Mouse (Mus musculus) E14TG2a.4 (cell line): ENCODE measurements around the gene Fkbp15.

ENCODE experiments used
- H3K27me3 ChIP-seq: 2 replicates; pipeline ENCODE4 v1.6.1; 2014; ENCODE audit warnings: low read length, control low read depth; ENCODE audit not compliant: insufficient read depth
- H3K36me3 ChIP-seq: 2 replicates; pipeline ENCODE4 v1.6.1; 2014; ENCODE audit warnings: low read length, control low read depth; ENCODE audit not compliant: insufficient read depth
- H3K4me1 ChIP-seq: replicated peaks from 2 replicates; pipeline ENCODE4 v1.6.1; 2014; ENCODE audit warnings: low read depth, low read length, control low read depth
- H3K4me3 ChIP-seq: replicated peaks from 2 replicates; pipeline ENCODE4 v1.5.1; 2014; ENCODE audit warnings: mild to moderate bottlenecking, low read length
- H3K9me3 ChIP-seq: 2 replicates; pipeline ENCODE4 v1.6.1; 2014; ENCODE audit warnings: low read length, control low read depth
- CTCF ChIP-seq: conservative IDR thresholded peaks from 2 replicates; pipeline ENCODE4 v1.5.1; 2014; ENCODE audit warnings: low read length
- NANOG ChIP-seq: IDR thresholded peaks from 2 replicates; pipeline ENCODE4 v1.6.1; 2014; ENCODE audit warnings: borderline replicate concordance, low read length, mixed read lengths
- POU5F1 ChIP-seq: IDR thresholded peaks from 2 replicates; pipeline ENCODE4 v1.6.1; 2014; ENCODE audit warnings: low read length, borderline replicate concordance

Fkbp15 gene

GRCm38 (mm10) chr4:62360088-62360804 lies at the start of gene Fkbp15, which contains the start of gene Slc31a1:
TSS of gene Fkbp15 (minus strand) at chr4:62360548.
TSS of gene Slc31a1 (plus strand) at chr4:62360727.
- Histone ChIP-seq H3K9me3 (no peaks in the 10 kb centered on the region), H3K36me3 (0 out of 2 replicates have a peak, but pooled peaks cover 3% of the 10 kb centered on the region), H3K4me3 (peak within 1 kb of the TSS; percentile 97), H3K27me3 (no peaks in the 10 kb centered on the region), H3K4me1 (peaks cover 35% of the 10 kb centered on the region)
- TF ChIP-seq NANOG (no peak), CTCF (no peak), POU5F1 (no peak)

DNA sequence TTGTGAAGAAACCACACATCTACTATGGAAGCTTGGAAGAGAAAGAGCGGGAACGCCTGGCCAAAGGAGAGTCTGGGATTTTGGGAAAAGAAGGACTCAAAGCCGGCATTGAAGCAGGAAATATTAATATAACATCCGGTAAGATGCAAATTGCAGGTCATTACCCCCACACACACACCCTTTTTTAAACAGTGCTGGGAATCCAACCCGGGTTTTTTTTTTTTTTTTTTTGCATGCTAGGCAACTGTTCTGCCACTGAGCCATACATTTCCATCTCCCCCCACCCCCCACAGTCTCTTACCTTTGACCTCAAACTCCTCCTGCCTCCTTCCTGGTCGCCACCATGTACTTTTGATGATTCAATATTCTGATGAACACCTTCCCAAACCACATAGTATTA lies 49.3 kb upstream of the Fkbp15 start:
- Histone ChIP-seq H3K36me3 (peaks cover 61% of the 10 kb centered on the region), H3K27me3 (no peaks in the 10 kb centered on the region), H3K4me1 (peaks cover 30% of the 10 kb centered on the region), H3K9me3 (peaks cover 16% of the 10 kb centered on the region), H3K4me3 (peak overlapping the region; percentile 97)
- no peak for TF ChIP-seq NANOG

DNA sequence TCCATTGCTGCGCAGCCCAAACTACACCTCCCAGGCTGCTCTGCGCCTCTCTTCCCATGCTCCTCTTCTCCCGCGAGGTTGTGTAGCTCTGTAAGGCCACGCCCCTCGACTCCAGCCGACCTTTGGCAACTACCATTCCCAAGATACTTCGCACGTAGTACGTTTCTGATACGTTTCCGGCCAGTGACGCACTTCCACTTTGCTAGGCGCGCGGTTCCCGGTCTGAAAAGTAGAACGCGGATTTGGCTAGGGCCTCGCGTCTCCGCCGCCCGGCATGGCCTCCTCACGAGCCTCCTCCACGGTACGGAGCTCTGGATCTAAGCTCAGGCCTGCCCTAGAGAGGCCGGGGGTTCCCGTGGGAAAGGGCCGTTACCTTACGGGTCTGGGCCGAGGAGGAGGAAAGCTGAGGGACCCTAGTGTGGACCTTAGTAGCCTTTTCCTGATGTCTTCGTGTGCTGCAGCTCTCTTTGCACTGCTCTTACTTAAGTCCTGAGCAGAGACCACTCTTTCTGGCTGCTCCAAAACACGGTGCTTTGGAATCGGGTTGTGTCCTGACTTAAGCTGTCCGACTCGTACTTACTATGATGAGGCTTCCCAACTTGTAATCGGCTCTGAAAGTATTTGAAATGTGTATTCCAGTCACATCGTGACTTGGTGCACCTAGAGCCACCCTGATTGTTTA lies 48.4 kb upstream of the Fkbp15 start, which contains the start of the genes Cdc26 and Prpf4:
TSS of gene Cdc26 (minus strand) at position 42 of the 682 bp plus-strand sequence.
TSS of gene Prpf4 (plus strand) at position 197 of the 682 bp plus-strand sequence.
- Histone ChIP-seq H3K4me1 (peaks cover 39% of the 10 kb centered on the region), H3K27me3 (no peaks in the 10 kb centered on the region), H3K36me3 (peaks cover 61% of the 10 kb centered on the region), H3K9me3 (peaks cover 16% of the 10 kb centered on the region), H3K4me3 (peak within 1 kb of the TSS; percentile 97)
- no peak for TF ChIP-seq NANOG
- no peak for TF ChIP-seq POU5F1
- TF ChIP-seq CTCF: no peak

GRCm38 (mm10) chr4:62407730-62408582 lies 47.6 kb upstream of the Fkbp15 start:
- TF ChIP-seq CTCF: peak; percentile 15; the same call in 1 of the 2 replicates
- no peak for TF ChIP-seq NANOG
- no peak for TF ChIP-seq POU5F1
- Histone ChIP-seq H3K4me3 (peak overlapping the region; percentile 97), H3K9me3 (peaks cover 16% of the 10 kb centered on the region), H3K36me3 (peaks cover 59% of the 10 kb centered on the region), H3K4me1 (peaks cover 45% of the 10 kb centered on the region), H3K27me3 (no peaks in the 10 kb centered on the region)

GRCm38 (mm10) chr4:62406133-62406532 lies 45.8 kb upstream of the Fkbp15 start:
- H3K4me3 ChIP-seq: peak overlapping the region; percentile 41; the same call in 1 of the 2 replicates

GRCm38 (mm10) chr4:62398956-62399355 lies 38.6 kb upstream of the Fkbp15 start:
- H3K27me3 ChIP-seq: no peaks in the 10 kb centered on the region
- TF ChIP-seq CTCF: no peak
- TF ChIP-seq NANOG: no peak
- no peak for TF ChIP-seq POU5F1
- H3K4me1 ChIP-seq: peaks cover 52% of the 10 kb centered on the region
- H3K4me3 ChIP-seq: no peak overlapping the region
- H3K9me3 ChIP-seq: no peaks in the 10 kb centered on the region
- H3K36me3 ChIP-seq: peaks cover 93% of the 10 kb centered on the region

More at GRCm38 (mm10) chr4:62406133-62406532, 45.8 kb upstream of the Fkbp15 start:
- Histone ChIP-seq H3K9me3 (peaks cover 7% of the 10 kb centered on the region; the same call in 1 of the 2 replicates), H3K36me3 (peaks cover 59% of the 10 kb centered on the region), H3K27me3 (no peaks in the 10 kb centered on the region), H3K4me1 (peaks cover 48% of the 10 kb centered on the region)
- TF ChIP-seq POU5F1 (no peak), CTCF (no peak), NANOG (no peak)

DNA sequence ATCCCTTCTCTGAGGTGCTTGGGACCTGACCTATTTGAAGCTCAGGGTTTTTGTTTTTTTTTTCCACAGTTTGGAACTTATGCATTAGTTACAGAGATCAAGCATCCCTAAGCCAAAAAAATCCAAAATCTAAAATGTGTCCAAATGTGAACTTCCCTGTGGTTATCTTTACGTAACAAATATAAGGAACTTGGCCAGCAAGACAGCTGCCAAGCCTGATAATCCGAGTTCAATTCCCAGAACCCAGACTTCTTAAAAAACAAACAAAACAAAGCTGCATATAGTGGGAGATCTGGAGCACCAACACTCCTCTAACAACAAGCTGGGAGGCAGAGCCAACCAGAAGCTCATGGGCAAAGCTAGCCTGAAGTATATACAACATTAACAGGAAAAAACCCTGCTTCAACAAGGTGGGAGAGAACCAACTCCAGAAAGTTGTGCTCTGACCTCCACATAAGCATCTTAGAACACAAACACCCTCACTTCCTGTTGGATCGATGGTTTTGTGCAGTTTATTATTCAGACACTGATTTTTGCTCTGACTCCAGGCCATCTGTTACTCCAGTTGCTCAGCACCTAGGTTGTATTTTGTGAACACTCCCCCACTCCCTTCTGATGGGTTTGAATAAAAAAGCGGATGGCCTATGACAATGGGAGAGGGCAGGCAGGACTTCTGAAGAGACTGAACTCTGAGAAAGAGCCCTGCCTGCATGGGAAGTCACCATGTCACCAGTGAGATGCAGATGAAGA lies 37.4 kb upstream of the Fkbp15 start:
- H3K9me3 ChIP-seq: no peaks in the 10 kb centered on the region
- H3K27me3 ChIP-seq: no peaks in the 10 kb centered on the region
- H3K4me1 ChIP-seq: peaks cover 50% of the 10 kb centered on the region
- H3K36me3 ChIP-seq: peaks cover 89% of the 10 kb centered on the region
- H3K4me3 ChIP-seq: no peak overlapping the region
- TF ChIP-seq NANOG: no peak
- no peak for TF ChIP-seq CTCF
- TF ChIP-seq POU5F1: no peak

GRCm38 (mm10) chr4:62395806-62396205 lies 35.5 kb upstream of the Fkbp15 start:
- H3K27me3 ChIP-seq: no peaks in the 10 kb centered on the region
- H3K36me3 ChIP-seq: peaks cover 88% of the 10 kb centered on the region
- no peaks in the 10 kb centered on the region for H3K9me3 ChIP-seq
- peaks cover 56% of the 10 kb centered on the region for H3K4me1 ChIP-seq
- H3K4me3 ChIP-seq: no peak overlapping the region
- no peak for TF ChIP-seq POU5F1
- no peak for TF ChIP-seq CTCF
- no peak for TF ChIP-seq NANOG
